Mouse (Mus musculus): ENCODE measurements around the gene Pex11b. TPM values are rescaled to one million over a fixed set of nuclear protein-coding genes. Genes with fewer than 3 reads are reported as not detected.

The Pex11b gene
- polyA plus RNA-seq, 1 experiment from 2014 or later = 67.0 TPM

GRCm38 (mm10) chr3:96692506-96692905, 57.3 kb downstream of the Pex11b start:
- H3K27me3 ChIP-seq (ENCODE audit: control insufficient read depth, insufficient read depth, low read depth, low read length) = no peaks in the 10 kb centered on the region
- ATAC-seq = no peak

GRCm38 (mm10) chr3:96693579-96693978, 58.4 kb downstream of the Pex11b start:
- H3K4me3 ChIP-seq (ENCODE audit: low read depth, low read length) = no peak overlapping the region
- no peak overlapping the region for H3K27ac ChIP-seq (ENCODE audit: low read length)
- H3K36me3 ChIP-seq (ENCODE audit: control insufficient read depth, insufficient read depth, low read length) = no peaks in the 10 kb centered on the region
- no peak for ATAC-seq
- no peaks in the 10 kb centered on the region for H3K9me3 ChIP-seq (replicated peaks; ENCODE audit: control insufficient read depth, low read length, poor library complexity, severe bottlenecking)
- 88% methylated on average over 1 of the region's 1 CpGs for WGBS
- peaks cover 9% of the 10 kb centered on the region for H3K4me1 ChIP-seq (ENCODE audit: control insufficient read depth, insufficient read depth, low read length)
- H3K27me3 ChIP-seq (ENCODE audit: control insufficient read depth, insufficient read depth, low read depth, low read length) = no peaks in the 10 kb centered on the region
- no peak overlapping the region for H3K4me2 ChIP-seq (ENCODE audit: low read length)
- H3K9ac ChIP-seq (ENCODE audit: low read depth, low read length) = no peak overlapping the region

More at GRCm38 (mm10) chr3:96692506-96692905, 57.3 kb downstream of the Pex11b start:
- no peak overlapping the region for H3K9ac ChIP-seq (ENCODE audit: low read depth, low read length)
- no peaks in the 10 kb centered on the region for H3K36me3 ChIP-seq (ENCODE audit: control insufficient read depth, insufficient read depth, low read length)
- H3K4me3 ChIP-seq (ENCODE audit: low read depth, low read length) = no peak overlapping the region
- H3K4me2 ChIP-seq (ENCODE audit: low read length) = no peak overlapping the region
- no peak overlapping the region for H3K27ac ChIP-seq (ENCODE audit: low read length)
- H3K9me3 ChIP-seq (replicated peaks; ENCODE audit: control insufficient read depth, low read length, poor library complexity, severe bottlenecking) = no peaks in the 10 kb centered on the region
- WGBS = 11% methylated on average over 3 of the region's 3 CpGs
- peaks cover 4% of the 10 kb centered on the region; the same call in 1 of the 2 replicates for H3K4me1 ChIP-seq (ENCODE audit: control insufficient read depth, insufficient read depth, low read length)

Other genes starting within 250 kb of the Pex11b start
- not detected in 2 replicates for gene BC107364, start 183.1 kb upstream of the Pex11b start, polyA plus RNA-seq (2015; fragmentation: Nextera tagmentation; extraction: Ambion mirVana)
- 1.8 and 2.4 TPM in 2 replicates for gene Hfe2, start 110.2 kb upstream of the Pex11b start, polyA plus RNA-seq (2015; fragmentation: Nextera tagmentation; extraction: Ambion mirVana)
- gene Txnip, start 77.4 kb upstream of the Pex11b start, polyA plus RNA-seq (2015; fragmentation: Nextera tagmentation; extraction: Ambion mirVana) = 41.5 and 43.5 TPM in 2 replicates
- 1.6 and 1.8 TPM in 2 replicates for gene Gm16253, start 58.4 kb upstream of the Pex11b start, polyA plus RNA-seq (2015; fragmentation: Nextera tagmentation; extraction: Ambion mirVana)
- 36.7 and 38.8 TPM in 2 replicates for gene Polr3gl, start 41.2 kb upstream of the Pex11b start, polyA plus RNA-seq (2015; fragmentation: Nextera tagmentation; extraction: Ambion mirVana)
- gene Ankrd34a, start 38.7 kb upstream of the Pex11b start, polyA plus RNA-seq (2015; fragmentation: Nextera tagmentation; extraction: Ambion mirVana) = 16.4 and 20.6 TPM in 2 replicates
- gene Lix1l, start 34.2 kb upstream of the Pex11b start, polyA plus RNA-seq (2015; fragmentation: Nextera tagmentation; extraction: Ambion mirVana) = 4.0 and 4.7 TPM in 2 replicates
- gene Rbm8a, start 5.4 kb upstream of the Pex11b start, polyA plus RNA-seq (2015; fragmentation: Nextera tagmentation; extraction: Ambion mirVana) = 118 and 123 TPM in 2 replicates
- 0.07 and 0.24 TPM in 2 replicates for gene Gm42957, start 98 bp downstream of the Pex11b start, polyA plus RNA-seq (2015; fragmentation: Nextera tagmentation; extraction: Ambion mirVana)
- gene Itga10, start 10.2 kb downstream of the Pex11b start, polyA plus RNA-seq (2015; fragmentation: Nextera tagmentation; extraction: Ambion mirVana) = 1.1 and 1.2 TPM in 2 replicates
- 2.9 and 3.2 TPM in 2 replicates for gene Ankrd35, start 34.8 kb downstream of the Pex11b start, polyA plus RNA-seq (2015; fragmentation: Nextera tagmentation; extraction: Ambion mirVana)
- 38.7 and 41.6 TPM in 2 replicates for gene Pias3, start 61.0 kb downstream of the Pex11b start, polyA plus RNA-seq (2015; fragmentation: Nextera tagmentation; extraction: Ambion mirVana)
- 16.0 and 17.2 TPM in 2 replicates for gene Nudt17, start 73.2 kb downstream of the Pex11b start, polyA plus RNA-seq (2015; fragmentation: Nextera tagmentation; extraction: Ambion mirVana)
- gene Polr3c, start 92.3 kb downstream of the Pex11b start, polyA plus RNA-seq (2015; fragmentation: Nextera tagmentation; extraction: Ambion mirVana) = 33.3 and 34.0 TPM in 2 replicates
- 71.4 and 75.8 TPM in 2 replicates for gene Rnf115, start 92.3 kb downstream of the Pex11b start, polyA plus RNA-seq (2015; fragmentation: Nextera tagmentation; extraction: Ambion mirVana)
- gene Pdzk1, start 193.9 kb downstream of the Pex11b start, polyA plus RNA-seq (2015; fragmentation: Nextera tagmentation; extraction: Ambion mirVana) = 0.60 and 0.68 TPM in 2 replicates
- 0.27 and 0.48 TPM in 2 replicates for gene Cd160, start 194.0 kb downstream of the Pex11b start, polyA plus RNA-seq (2015; fragmentation: Nextera tagmentation; extraction: Ambion mirVana)

Measured in midbrain, embryonic 16.5 days (tissue).